Mouse (Mus musculus): Measurements from ENCODE around the gene Nav2. TPM values are rescaled to one million over a fixed set of nuclear protein-coding genes. Genes with fewer than 3 reads are reported as not detected.

Gene Nav2
- polyA plus RNA-seq, 1 experiment from 2014 or later = 10.1 TPM

GRCm38 (mm10) chr7:49397441-49398003 lies 489.0 kb downstream of the Nav2 start:
- no peaks in the 10 kb centered on the region for H3K36me3 ChIP-seq (ENCODE audit: insufficient read depth, low read length)
- H3K4me1 ChIP-seq (replicated peaks; ENCODE audit: insufficient read depth, low read length) = no peaks in the 10 kb centered on the region
- H3K4me3 ChIP-seq (replicated peaks; ENCODE audit: low read depth, low read length) = no peak overlapping the region
- H3K4me2 ChIP-seq (ENCODE audit: low read length) = no peak overlapping the region
- no peak overlapping the region for H3K27ac ChIP-seq
- no peak for ATAC-seq (replicated peaks; ENCODE audit: low FRiP score, low read depth)
- H3K9ac ChIP-seq (ENCODE audit: low read depth, low read length) = no peak overlapping the region
- H3K27me3 ChIP-seq (ENCODE audit: insufficient read depth, low read length) = no peaks in the 10 kb centered on the region
- no peaks in the 10 kb centered on the region for H3K9me3 ChIP-seq (replicated peaks; ENCODE audit: low read length)
- WGBS = 58% methylated on average over 17 of the region's 17 CpGs
- TF ChIP-seq CTCF (IDR thresholded peaks at IDR 0.05; ENCODE audit: low read depth) = no peak
- no peak for DNase-seq (ENCODE audit: low spot score)

GRCm38 (mm10) chr7:49398020-49398516 lies 489.6 kb downstream of the Nav2 start:
- Histone ChIP-seq H3K36me3 (ENCODE audit: insufficient read depth, low read length) (no peaks in the 10 kb centered on the region), H3K4me3 (replicated peaks; ENCODE audit: low read depth, low read length) (no peak overlapping the region), H3K9ac (ENCODE audit: low read depth, low read length) (no peak overlapping the region), H3K27me3 (ENCODE audit: insufficient read depth, low read length) (no peaks in the 10 kb centered on the region), H3K9me3 (replicated peaks; ENCODE audit: low read length) (no peaks in the 10 kb centered on the region), H3K4me2 (ENCODE audit: low read length) (no peak overlapping the region), H3K4me1 (replicated peaks; ENCODE audit: insufficient read depth, low read length) (no peaks in the 10 kb centered on the region), H3K27ac (no peak overlapping the region)
- 67% methylated on average over 7 of the region's 7 CpGs for WGBS
- ATAC-seq (replicated peaks; ENCODE audit: low FRiP score, low read depth) (no peak), DNase-seq (ENCODE audit: low spot score) (no peak)
- TF ChIP-seq CTCF (IDR thresholded peaks at IDR 0.05; ENCODE audit: low read depth) = no peak

GRCm38 (mm10) chr7:49399314-49399713 lies 490.8 kb downstream of the Nav2 start:
- no peak overlapping the region for H3K27ac ChIP-seq
- H3K4me1 ChIP-seq (replicated peaks; ENCODE audit: insufficient read depth, low read length) = no peaks in the 10 kb centered on the region
- no peaks in the 10 kb centered on the region for H3K9me3 ChIP-seq (replicated peaks; ENCODE audit: low read length)
- ATAC-seq (replicated peaks; ENCODE audit: low FRiP score, low read depth) = 0 out of 2 replicates have a peak, but pooled peaks have one; percentile 19
- WGBS = 40% methylated on average over 2 of the region's 2 CpGs
- DNase-seq (ENCODE audit: low spot score) = peak; percentile 83
- no peaks in the 10 kb centered on the region for H3K27me3 ChIP-seq (ENCODE audit: insufficient read depth, low read length)
- TF ChIP-seq CTCF (IDR thresholded peaks at IDR 0.05; ENCODE audit: low read depth) = peak; percentile 95
- no peak overlapping the region for H3K9ac ChIP-seq (ENCODE audit: low read depth, low read length)
- no peak overlapping the region for H3K4me3 ChIP-seq (replicated peaks; ENCODE audit: low read depth, low read length)
- no peaks in the 10 kb centered on the region for H3K36me3 ChIP-seq (ENCODE audit: insufficient read depth, low read length)
- H3K4me2 ChIP-seq (ENCODE audit: low read length) = no peak overlapping the region

GRCm38 (mm10) chr7:49400463-49400862 lies 491.9 kb downstream of the Nav2 start:
- Histone ChIP-seq H3K27ac (no peak overlapping the region), H3K27me3 (ENCODE audit: insufficient read depth, low read length) (no peaks in the 10 kb centered on the region), H3K4me3 (replicated peaks; ENCODE audit: low read depth, low read length) (no peak overlapping the region), H3K9ac (ENCODE audit: low read depth, low read length) (no peak overlapping the region), H3K9me3 (replicated peaks; ENCODE audit: low read length) (no peaks in the 10 kb centered on the region), H3K4me2 (ENCODE audit: low read length) (no peak overlapping the region), H3K4me1 (replicated peaks; ENCODE audit: insufficient read depth, low read length) (no peaks in the 10 kb centered on the region), H3K36me3 (ENCODE audit: insufficient read depth, low read length) (no peaks in the 10 kb centered on the region)
- WGBS = 87% methylated on average over 19 of the region's 19 CpGs
- ATAC-seq (replicated peaks; ENCODE audit: low FRiP score, low read depth) = no peak; the same call in 1 of the 2 replicates
- DNase-seq (ENCODE audit: low spot score) = no peak
- TF ChIP-seq CTCF (IDR thresholded peaks at IDR 0.05; ENCODE audit: low read depth) = no peak

- no peak overlapping the region for H3K4me2 ChIP-seq (ENCODE audit: low read length)
- no peak for TF ChIP-seq CTCF (IDR thresholded peaks at IDR 0.05; ENCODE audit: low read depth)
- ATAC-seq (replicated peaks; ENCODE audit: low FRiP score, low read depth) = no peak
- H3K9ac ChIP-seq (ENCODE audit: low read depth, low read length) = no peak overlapping the region
- no peak overlapping the region for H3K27ac ChIP-seq
- WGBS = 88% methylated on average over 5 of the region's 5 CpGs
- DNase-seq (ENCODE audit: low spot score) = no peak
- H3K4me3 ChIP-seq (replicated peaks; ENCODE audit: low read depth, low read length) = no peak overlapping the region
- no peaks in the 10 kb centered on the region for H3K36me3 ChIP-seq (ENCODE audit: insufficient read depth, low read length)
- H3K9me3 ChIP-seq (replicated peaks; ENCODE audit: low read length) = no peaks in the 10 kb centered on the region
- no peaks in the 10 kb centered on the region for H3K27me3 ChIP-seq (ENCODE audit: insufficient read depth, low read length)
- H3K4me1 ChIP-seq (replicated peaks; ENCODE audit: insufficient read depth, low read length) = no peaks in the 10 kb centered on the region
Observed at GRCm38 (mm10) chr7:49402526-49402925, 494.0 kb downstream of the Nav2 start.

- no peak overlapping the region for H3K4me2 ChIP-seq (ENCODE audit: low read length)
- H3K27me3 ChIP-seq (ENCODE audit: insufficient read depth, low read length) = no peaks in the 10 kb centered on the region
- H3K4me1 ChIP-seq (replicated peaks; ENCODE audit: insufficient read depth, low read length) = no peaks in the 10 kb centered on the region
- no peaks in the 10 kb centered on the region for H3K36me3 ChIP-seq (ENCODE audit: insufficient read depth, low read length)
- no peaks in the 10 kb centered on the region for H3K9me3 ChIP-seq (replicated peaks; ENCODE audit: low read length)
- DNase-seq (ENCODE audit: low spot score) = no peak
- no peak overlapping the region for H3K27ac ChIP-seq
- H3K4me3 ChIP-seq (replicated peaks; ENCODE audit: low read depth, low read length) = no peak overlapping the region
- TF ChIP-seq CTCF (IDR thresholded peaks at IDR 0.05; ENCODE audit: low read depth) = no peak
- no peak overlapping the region for H3K9ac ChIP-seq (ENCODE audit: low read depth, low read length)
- ATAC-seq (replicated peaks; ENCODE audit: low FRiP score, low read depth) = no peak
- 88% methylated on average over 9 of the region's 9 CpGs for WGBS
Observed at GRCm38 (mm10) chr7:49407688-49408087, 499.2 kb downstream of the Nav2 start.

- WGBS = 88% methylated on average over 7 of the region's 7 CpGs
- no peak overlapping the region for H3K27ac ChIP-seq
- H3K9ac ChIP-seq (ENCODE audit: low read depth, low read length) = no peak overlapping the region
- ATAC-seq (replicated peaks; ENCODE audit: low FRiP score, low read depth) = no peak
- no peaks in the 10 kb centered on the region for H3K4me1 ChIP-seq (replicated peaks; ENCODE audit: insufficient read depth, low read length)
- H3K4me3 ChIP-seq (replicated peaks; ENCODE audit: low read depth, low read length) = no peak overlapping the region
- no peak for TF ChIP-seq CTCF (IDR thresholded peaks at IDR 0.05; ENCODE audit: low read depth)
- no peaks in the 10 kb centered on the region for H3K9me3 ChIP-seq (replicated peaks; ENCODE audit: low read length)
- no peak for DNase-seq (ENCODE audit: low spot score)
- no peaks in the 10 kb centered on the region for H3K36me3 ChIP-seq (ENCODE audit: insufficient read depth, low read length)
- no peaks in the 10 kb centered on the region for H3K27me3 ChIP-seq (ENCODE audit: insufficient read depth, low read length)
- no peak overlapping the region for H3K4me2 ChIP-seq (ENCODE audit: low read length)
Observed at GRCm38 (mm10) chr7:49408625-49409024, 500.1 kb downstream of the Nav2 start.
